Mouse (Mus musculus): ENCODE measurements around the gene Sh3kbp1.

DNA sequence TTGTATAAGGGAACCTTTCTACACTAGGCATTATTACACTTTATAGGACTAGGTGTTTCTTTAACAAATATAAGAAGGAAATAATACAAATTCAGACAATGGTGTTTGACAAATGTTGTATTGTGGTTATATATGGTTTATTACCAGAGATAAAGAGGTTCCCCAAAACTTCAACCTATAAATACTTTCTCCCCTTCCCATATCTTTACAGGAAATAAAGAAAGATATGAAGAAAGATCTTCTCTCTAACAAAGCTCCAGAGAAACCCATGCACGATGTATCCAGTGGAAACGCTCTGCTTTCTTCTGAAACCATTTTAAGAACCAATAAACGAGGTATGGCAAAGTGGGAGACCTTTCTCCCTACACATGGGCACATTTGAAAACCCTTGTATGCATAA is 136.7 kb downstream of the Sh3kbp1 start:
- TF ChIP-seq CTCF (IDR thresholded peaks at IDR 0.05): no peak
- no peak for TF ChIP-seq EP300 (IDR thresholded peaks at IDR 0.05)
